Mouse (Mus musculus) 3T3-L1 (cell line): ENCODE data around the gene Plxnb1.
"Not testable (repeated sequence)": the region's sequence is repeated elsewhere in the genome, so short reads cannot be mapped to it uniquely, and the experiment has no call there.

Experiments
- DNase-seq: peaks from one replicate; pipeline ENCODE4 v3.0.0-alpha.2; 2015; ENCODE audit warnings: low read depth, low spot score

Plxnb1 gene

GRCm38 (mm10) chr9:109130076-109130475, 34.9 kb downstream of the Plxnb1 start:
- DNase-seq: no peak

GRCm38 (mm10) chr9:109140414-109140813, 45.2 kb downstream of the Plxnb1 start:
- DNase-seq: not testable (repeated sequence)

GRCm38 (mm10) chr9:109161941-109162340, 66.8 kb downstream of the Plxnb1 start, which contains the start of gene Fbxw21:
Gene Fbxw21, minus strand, starts transcription at chr9:109162041.
- DNase-seq: no peak

DNA sequence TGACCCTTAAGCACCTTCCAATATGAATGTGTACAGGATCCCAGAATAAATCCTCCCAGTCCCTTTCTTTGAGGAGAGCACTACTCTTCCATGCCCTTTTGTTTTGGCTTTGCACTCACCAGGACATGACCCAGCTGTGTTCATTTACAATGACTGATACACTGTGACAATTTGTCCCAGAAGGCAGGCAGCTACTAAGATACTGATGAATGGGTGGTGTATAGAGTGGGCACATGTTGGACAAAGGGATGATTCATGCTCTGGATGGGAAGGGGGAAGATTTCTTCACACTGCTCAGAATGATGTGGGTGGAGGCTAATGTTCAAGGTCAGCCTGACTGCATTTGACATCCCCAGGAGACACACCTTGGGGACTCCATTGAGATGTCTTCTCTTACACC, 72.1 kb downstream of the Plxnb1 start:
- no peak for DNase-seq
